23 mouse cellular contexts compared by ENCODE assay signal in genomic region chr4:144955863-144956262, GRCm38 (mm10).
A peak's percentile ranks its signal among the peaks of the same experiment; 100 is the strongest.
DNase-seq lines count a peak whose midpoint lies in the region; ATAC-seq lines count a peak whose summit lies in the region.
"Had no signal": no experiment of that assay in that cellular context is flagged by ENCODE, and none has a peak within 500 bp of the region (broad histone marks: within the 10 kb centered on the region; RNA-seq: fewer than 3 reads in every experiment).

No protein-coding gene starts in this region.

- H3K4me2 ChIP-seq in intestine, embryonic 15.5 days (replicated peaks): no peak overlapping the region
- H3K4me2 ChIP-seq: forebrain, embryonic 13.5 days; heart, embryonic 15.5 days; limb, embryonic 15.5 days; lung, embryonic 14.5 days had no signal

- no peaks in the 10 kb centered on the region for H3K36me3 ChIP-seq in intestine, embryonic 15.5 days
- H3K36me3 ChIP-seq: embryonic facial prominence, embryonic 10.5 days; heart, embryonic 15.5 days; limb, embryonic 15.5 days had no signal

- no peak overlapping the region for H3K9ac ChIP-seq in intestine, embryonic 15.5 days
- H3K9ac ChIP-seq: forebrain, embryonic 13.5 days; heart, embryonic 15.5 days; limb, embryonic 15.5 days; lung, embryonic 14.5 days had no signal

- 54% methylated on average over 1 of the region's 1 CpGs for WGBS in intestine, embryonic 15.5 days

- H3K4me1 ChIP-seq in intestine, embryonic 15.5 days (replicated peaks): peaks cover 9% of the 10 kb centered on the region; the same call in 1 of the 2 replicates
- H3K4me1 ChIP-seq: embryonic facial prominence, embryonic 10.5 days; forebrain, embryonic 13.5 days had no signal

- no peaks in the 10 kb centered on the region for H3K27me3 ChIP-seq in intestine, embryonic 15.5 days (replicated peaks)
- H3K27me3 ChIP-seq: forebrain, embryonic 13.5 days; heart, embryonic 15.5 days; limb, embryonic 15.5 days; Patski had no signal

- peak; percentile 58 for DNase-seq in adrenal gland, adult 8-10 months
- no peak for DNase-seq in adrenal gland, postnatal 25 days
- DNase-seq in urinary bladder, postnatal 14 days (ENCODE audit: low spot score): peak; percentile 54
- DNase-seq in urinary bladder, postnatal 10 days (ENCODE audit: low spot score): no peak
- no peak for DNase-seq in right cerebral cortex, postnatal 36 days (ENCODE audit: low spot score in 2 of 2)
- DNase-seq in kidney, postnatal 14 days: no peak
- DNase-seq: B cell, adult 2 months; cerebellum, adult 11 months; gastrocnemius, postnatal 25 days; kidney, adult 8-10 months; kidney, postnatal 25 days; retina, postnatal 1 day; right cerebral cortex, postnatal 4 days had no signal

- no peak overlapping the region for H3K27ac ChIP-seq in intestine, embryonic 15.5 days
- H3K27ac ChIP-seq: embryonic facial prominence, embryonic 10.5 days; forebrain, embryonic 13.5 days; heart, embryonic 15.5 days; hindbrain, postnatal 0 days; limb, embryonic 15.5 days had no signal

- no peaks in the 10 kb centered on the region for H3K9me3 ChIP-seq in intestine, embryonic 15.5 days
- H3K9me3 ChIP-seq: embryonic facial prominence, embryonic 10.5 days; forebrain, embryonic 13.5 days; heart, embryonic 15.5 days; limb, embryonic 15.5 days had no signal

- no peak overlapping the region for H3K4me3 ChIP-seq in intestine, embryonic 15.5 days (replicated peaks)
- H3K4me3 ChIP-seq: embryonic facial prominence, embryonic 10.5 days; forebrain, embryonic 13.5 days; heart, embryonic 15.5 days; limb, embryonic 15.5 days had no signal

- peak; percentile 48 for ATAC-seq in intestine, embryonic 15.5 days
- ATAC-seq in neutrophil, adult 5-6 weeks (ENCODE audit: extremely low read depth, insufficient number of reproducible peaks, low FRiP score, poor library complexity, severe bottlenecking): peak; percentile 88
- ATAC-seq: forebrain, embryonic 13.5 days; hindbrain, postnatal 0 days; midbrain, embryonic 16.5 days; Patski had no signal

Comparison
In these comparisons a context has a peak if more than half of its experiments do, and no peak if none do; other contexts are left out.
1. DNase-seq: peak in adrenal gland, adult 8-10 months (single experiment) and urinary bladder, postnatal 14 days (single experiment); none in adrenal gland, postnatal 25 days (single experiment), urinary bladder, postnatal 10 days (single experiment), right cerebral cortex, postnatal 36 days (0 of 2) and kidney, postnatal 14 days (single experiment).